Mouse (Mus musculus): ENCODE measurements around the gene Klk13. TPM values are rescaled to one million over a fixed set of nuclear protein-coding genes. Genes with fewer than 3 reads are reported as not detected.
"Not testable (repeated sequence)": the region's sequence is repeated elsewhere in the genome, so short reads cannot be mapped to it uniquely, and the experiment has no call there.

The Klk13 gene
- polyA plus RNA-seq, 1 experiment from 2014 or later, result 3.9 TPM

GRCm38 (mm10) chr7:43678517-43678916 lies 33.9 kb upstream of the Klk13 start:
- no peak overlapping the region for H3K27ac ChIP-seq (ENCODE audit: low read length)
- H3K9me3 ChIP-seq (ENCODE audit: control insufficient read depth, low read length), result peaks cover 3% of the 10 kb centered on the region; the same call in 1 of the 2 replicates
- H3K4me1 ChIP-seq (replicated peaks; ENCODE audit: control insufficient read depth, insufficient read depth, low read length), result no peaks in the 10 kb centered on the region
- peaks cover 36% of the 10 kb centered on the region for H3K36me3 ChIP-seq (ENCODE audit: control insufficient read depth, insufficient read depth, low read length)
- no peak overlapping the region for H3K9ac ChIP-seq (ENCODE audit: low read length)
- no peak overlapping the region for H3K4me3 ChIP-seq (ENCODE audit: low read length)
- H3K4me2 ChIP-seq (ENCODE audit: low read depth, low read length), result no peak overlapping the region
- no peak for ATAC-seq (ENCODE audit: low read depth)
- H3K27me3 ChIP-seq (ENCODE audit: control insufficient read depth, insufficient read depth, low read depth, low read length), result no peaks in the 10 kb centered on the region

GRCm38 (mm10) chr7:43680960-43681359 lies 31.4 kb upstream of the Klk13 start:
- H3K36me3 ChIP-seq (ENCODE audit: control insufficient read depth, insufficient read depth, low read length), result peaks cover 24% of the 10 kb centered on the region
- no peak overlapping the region for H3K4me3 ChIP-seq (ENCODE audit: low read length)
- no peak overlapping the region for H3K9ac ChIP-seq (ENCODE audit: low read length)
- no peaks in the 10 kb centered on the region for H3K27me3 ChIP-seq (ENCODE audit: control insufficient read depth, insufficient read depth, low read depth, low read length)
- H3K27ac ChIP-seq (ENCODE audit: low read length), result no peak overlapping the region
- peaks cover 3% of the 10 kb centered on the region; the same call in 1 of the 2 replicates for H3K9me3 ChIP-seq (ENCODE audit: control insufficient read depth, low read length)
- WGBS, result 16% methylated on average over 5 of the region's 5 CpGs
- ATAC-seq (ENCODE audit: low read depth), result no peak; the same call in 1 of the 2 replicates
- no peak overlapping the region for H3K4me2 ChIP-seq (ENCODE audit: low read depth, low read length)
- H3K4me1 ChIP-seq (replicated peaks; ENCODE audit: control insufficient read depth, insufficient read depth, low read length), result peaks cover 6% of the 10 kb centered on the region

- 8% methylated on average over 1 of the region's 1 CpGs for WGBS
- H3K27ac ChIP-seq (ENCODE audit: low read length); ATAC-seq (ENCODE audit: low read depth); H3K4me3 ChIP-seq (ENCODE audit: low read length); H3K4me2 ChIP-seq (ENCODE audit: low read depth, low read length); H3K27me3 ChIP-seq (ENCODE audit: control insufficient read depth, insufficient read depth, low read depth, low read length); H3K36me3 ChIP-seq (ENCODE audit: control insufficient read depth, insufficient read depth, low read length); H3K4me1 ChIP-seq (replicated peaks; ENCODE audit: control insufficient read depth, insufficient read depth, low read length); H3K9me3 ChIP-seq (ENCODE audit: control insufficient read depth, low read length); H3K9ac ChIP-seq (ENCODE audit: low read length): not testable (repeated sequence)
Observed at GRCm38 (mm10) chr7:43682511-43682910, 29.9 kb upstream of the Klk13 start.

GRCm38 (mm10) chr7:43685088-43685487 lies 27.3 kb upstream of the Klk13 start:
- Histone ChIP-seq H3K27ac (ENCODE audit: low read length) (no peak overlapping the region), H3K4me1 (replicated peaks; ENCODE audit: control insufficient read depth, insufficient read depth, low read length) (peaks cover 6% of the 10 kb centered on the region), H3K36me3 (ENCODE audit: control insufficient read depth, insufficient read depth, low read length) (no peaks in the 10 kb centered on the region), H3K4me3 (ENCODE audit: low read length) (no peak overlapping the region), H3K9ac (ENCODE audit: low read length) (no peak overlapping the region), H3K27me3 (ENCODE audit: control insufficient read depth, insufficient read depth, low read depth, low read length) (no peaks in the 10 kb centered on the region), H3K9me3 (ENCODE audit: control insufficient read depth, low read length) (no peaks in the 10 kb centered on the region), H3K4me2 (ENCODE audit: low read depth, low read length) (no peak overlapping the region)
- ATAC-seq (ENCODE audit: low read depth), result peak; percentile 55
- WGBS, result 37% methylated on average over 7 of the region's 7 CpGs

- ATAC-seq (ENCODE audit: low read depth), result no peak
- Histone ChIP-seq H3K4me2 (ENCODE audit: low read depth, low read length) (no peak within 1 kb of the TSS), H3K36me3 (ENCODE audit: control insufficient read depth, insufficient read depth, low read length) (no peaks in the 10 kb centered on the region), H3K9me3 (ENCODE audit: control insufficient read depth, low read length) (no peaks in the 10 kb centered on the region), H3K27ac (ENCODE audit: low read length) (no peak within 1 kb of the TSS), H3K27me3 (ENCODE audit: control insufficient read depth, insufficient read depth, low read depth, low read length) (no peaks in the 10 kb centered on the region), H3K9ac (ENCODE audit: low read length) (no peak within 1 kb of the TSS), H3K4me3 (ENCODE audit: low read length) (no peak within 1 kb of the TSS), H3K4me1 (replicated peaks; ENCODE audit: control insufficient read depth, insufficient read depth, low read length) (peaks cover 2% of the 10 kb centered on the region)
Observed at GRCm38 (mm10) chr7:43690118-43690517, 22.2 kb upstream of the Klk13 start, which contains the start of gene Klk14. Gene Klk14 (plus strand): TSS chr7:43690418.

GRCm38 (mm10) chr7:43710031-43710430 lies 2.3 kb upstream of the Klk13 start:
- Histone ChIP-seq H3K9ac (ENCODE audit: low read length) (no peak overlapping the region), H3K27ac (ENCODE audit: low read length) (no peak overlapping the region), H3K4me1 (replicated peaks; ENCODE audit: control insufficient read depth, insufficient read depth, low read length) (peaks cover 15% of the 10 kb centered on the region), H3K36me3 (ENCODE audit: control insufficient read depth, insufficient read depth, low read length) (no peaks in the 10 kb centered on the region), H3K4me2 (ENCODE audit: low read depth, low read length) (no peak overlapping the region), H3K4me3 (ENCODE audit: low read length) (no peak overlapping the region), H3K27me3 (ENCODE audit: control insufficient read depth, insufficient read depth, low read depth, low read length) (no peaks in the 10 kb centered on the region), H3K9me3 (ENCODE audit: control insufficient read depth, low read length) (no peaks in the 10 kb centered on the region)
- no peak for ATAC-seq (ENCODE audit: low read depth)
- 73% methylated on average over 3 of the region's 3 CpGs for WGBS

- H3K27ac ChIP-seq (ENCODE audit: low read length), result no peak overlapping the region
- no peak overlapping the region; the same call in 1 of the 2 replicates for H3K4me3 ChIP-seq (ENCODE audit: low read length)
- no peak for ATAC-seq (ENCODE audit: low read depth)
Observed at GRCm38 (mm10) chr7:43712917-43713316, 550 bp downstream of the Klk13 start.

GRCm38 (mm10) chr7:43713741-43714351 lies 1.5 kb downstream of the Klk13 start:
- 11% methylated on average over 19 of the region's 19 CpGs for WGBS
- no peaks in the 10 kb centered on the region for H3K36me3 ChIP-seq (ENCODE audit: control insufficient read depth, insufficient read depth, low read length)
- peaks cover 15% of the 10 kb centered on the region for H3K4me1 ChIP-seq (replicated peaks; ENCODE audit: control insufficient read depth, insufficient read depth, low read length)
- H3K4me3 ChIP-seq (ENCODE audit: low read length), result peak overlapping the region; percentile 13
- peak overlapping the region; percentile 23; the same call in 1 of the 2 replicates for H3K9ac ChIP-seq (ENCODE audit: low read length)
- peak; percentile 72 for ATAC-seq (ENCODE audit: low read depth)
- H3K27ac ChIP-seq (ENCODE audit: low read length), result peak overlapping the region; percentile 80
- H3K9me3 ChIP-seq (ENCODE audit: control insufficient read depth, low read length), result no peaks in the 10 kb centered on the region
- H3K4me2 ChIP-seq (ENCODE audit: low read depth, low read length), result peak overlapping the region; percentile 50
- H3K27me3 ChIP-seq (ENCODE audit: control insufficient read depth, insufficient read depth, low read depth, low read length), result no peaks in the 10 kb centered on the region

More at GRCm38 (mm10) chr7:43712917-43713316, 550 bp downstream of the Klk13 start:
- WGBS, result 5% methylated on average over 9 of the region's 9 CpGs
- Histone ChIP-seq H3K9ac (ENCODE audit: low read length) (peak overlapping the region; percentile 23; the same call in 1 of the 2 replicates), H3K36me3 (ENCODE audit: control insufficient read depth, insufficient read depth, low read length) (no peaks in the 10 kb centered on the region), H3K4me1 (replicated peaks; ENCODE audit: control insufficient read depth, insufficient read depth, low read length) (peaks cover 15% of the 10 kb centered on the region), H3K27me3 (ENCODE audit: control insufficient read depth, insufficient read depth, low read depth, low read length) (no peaks in the 10 kb centered on the region), H3K9me3 (ENCODE audit: control insufficient read depth, low read length) (no peaks in the 10 kb centered on the region), H3K4me2 (ENCODE audit: low read depth, low read length) (peak overlapping the region; percentile 50; the same call in 1 of the 2 replicates)

- Histone ChIP-seq H3K9me3 (ENCODE audit: control insufficient read depth, low read length) (no peaks in the 10 kb centered on the region), H3K4me3 (ENCODE audit: low read length) (no peak overlapping the region), H3K27me3 (ENCODE audit: control insufficient read depth, insufficient read depth, low read depth, low read length) (no peaks in the 10 kb centered on the region), H3K4me2 (ENCODE audit: low read depth, low read length) (no peak overlapping the region), H3K36me3 (ENCODE audit: control insufficient read depth, insufficient read depth, low read length) (no peaks in the 10 kb centered on the region), H3K9ac (ENCODE audit: low read length) (no peak overlapping the region), H3K27ac (ENCODE audit: low read length) (peak overlapping the region; percentile 13), H3K4me1 (replicated peaks; ENCODE audit: control insufficient read depth, insufficient read depth, low read length) (peaks cover 3% of the 10 kb centered on the region; the same call in 1 of the 2 replicates)
- WGBS, result 43% methylated on average over 1 of the region's 1 CpGs
- ATAC-seq (ENCODE audit: low read depth), result peak; percentile 57; the same call in 1 of the 2 replicates
Observed at GRCm38 (mm10) chr7:43747788-43748187, 35.4 kb downstream of the Klk13 start.

Data from lung, embryonic 16.5 days (tissue).